Mouse (Mus musculus): ENCODE results near the gene Cdk6.

GRCm38 (mm10) chr5:3512584-3512983, 171.3 kb downstream of the Cdk6 start:
- TF ChIP-seq EP300 (IDR thresholded peaks at IDR 0.05; ENCODE audit: low read length) (no peak; the same call in 1 of the 2 replicates), CTCF (conservative IDR thresholded peaks at IDR 0.05 in 1 of 2, IDR thresholded peaks at IDR 0.05 in 1 of 2; ENCODE audit: low read depth in 2 of 2, low read length in 2 of 2) (peak in 1 of 2 experiments; percentile 57; a peak in 2 of 4 replicates), USF1 (IDR thresholded peaks at IDR 0.05; ENCODE audit: low read depth, low read length) (no peak), POLR2A (IDR thresholded peaks at IDR 0.05; ENCODE audit: low read depth, low read length) (no peak), ZNF384 (IDR thresholded peaks at IDR 0.05; ENCODE audit: low read depth, low read length) (no peak), ZKSCAN1 (IDR thresholded peaks at IDR 0.05; ENCODE audit: borderline replicate concordance, low read depth, low read length) (no peak), RAD21 (IDR thresholded peaks at IDR 0.05; ENCODE audit: low read depth, low read length) (peak; percentile 41), MAX (IDR thresholded peaks at IDR 0.05; ENCODE audit: low read length) (0 out of 2 replicates have a peak, but pooled peaks have one; percentile 16), MAZ (IDR thresholded peaks at IDR 0.05; ENCODE audit: low read depth, low read length) (peak; percentile 75; the same call in 1 of the 2 replicates), MXI1 (IDR thresholded peaks at IDR 0.05; ENCODE audit: low read depth, low read length) (no peak), HCFC1 (IDR thresholded peaks at IDR 0.05; ENCODE audit: low read depth, low read length) (no peak), MAFK (IDR thresholded peaks at IDR 0.05; ENCODE audit: insufficient replicate concordance, low read length) (peak; percentile 67; the same call in 1 of the 2 replicates)

All from CH12.LX (cell line).